11 mouse cellular contexts compared by ENCODE assay signal in genomic region chr3:56955098-56955798, GRCm38 (mm10).
A peak's percentile ranks its signal among the peaks of the same experiment; 100 is the strongest.
DNase-seq lines count a peak whose midpoint lies in the region; ATAC-seq lines count a peak whose summit lies in the region.
"Had no signal": no experiment of that assay in that cellular context is flagged by ENCODE, and none has a peak within 500 bp of the region (broad histone marks: within the 10 kb centered on the region; RNA-seq: fewer than 3 reads in every experiment).

No protein-coding gene starts in this region.

- H3K4me1 ChIP-seq in embryonic facial prominence, embryonic 10.5 days = peaks cover 5% of the 10 kb centered on the region
- H3K4me1 ChIP-seq in kidney, embryonic 15.5 days = 0 out of 2 replicates have a peak, but pooled peaks cover 9% of the 10 kb centered on the region
- peaks cover 9% of the 10 kb centered on the region for H3K4me1 ChIP-seq in midbrain, embryonic 16.5 days (ENCODE audit: control insufficient read depth, insufficient read depth, low read length)
- H3K4me1 ChIP-seq: limb, embryonic 15.5 days had no signal

- no peaks in the 10 kb centered on the region for H3K27me3 ChIP-seq in embryonic facial prominence, embryonic 10.5 days (replicated peaks; ENCODE audit: low read depth, poor library complexity, severe bottlenecking)
- H3K27me3 ChIP-seq in kidney, embryonic 15.5 days = no peaks in the 10 kb centered on the region
- no peaks in the 10 kb centered on the region for H3K27me3 ChIP-seq in midbrain, embryonic 16.5 days (ENCODE audit: control insufficient read depth, insufficient read depth, low read depth, low read length)
- H3K27me3 ChIP-seq: limb, embryonic 15.5 days had no signal

- peak; percentile 89 for ATAC-seq in kidney, embryonic 15.5 days (replicated peaks; ENCODE audit: low FRiP score)
- ATAC-seq in midbrain, embryonic 16.5 days = peak; percentile 80
- ATAC-seq: inflammation-experienced regulatory T-cells, adult 6 months had no signal

- H3K9me3 ChIP-seq in embryonic facial prominence, embryonic 10.5 days = no peaks in the 10 kb centered on the region
- no peaks in the 10 kb centered on the region for H3K9me3 ChIP-seq in kidney, embryonic 15.5 days (replicated peaks)
- no peaks in the 10 kb centered on the region for H3K9me3 ChIP-seq in midbrain, embryonic 16.5 days (replicated peaks; ENCODE audit: control insufficient read depth, low read length, poor library complexity, severe bottlenecking)
- H3K9me3 ChIP-seq: limb, embryonic 15.5 days had no signal

- 57% methylated on average over 7 of the region's 7 CpGs for WGBS in embryonic facial prominence, embryonic 10.5 days
- WGBS in kidney, embryonic 15.5 days = 49% methylated on average over 7 of the region's 7 CpGs
- WGBS in midbrain, embryonic 16.5 days = 19% methylated on average over 7 of the region's 7 CpGs

- no peak overlapping the region for H3K4me3 ChIP-seq in embryonic facial prominence, embryonic 10.5 days
- H3K4me3 ChIP-seq in kidney, embryonic 15.5 days (replicated peaks) = no peak overlapping the region
- H3K4me3 ChIP-seq in midbrain, embryonic 16.5 days (ENCODE audit: low read depth, low read length) = no peak overlapping the region
- H3K4me3 ChIP-seq: limb, embryonic 15.5 days had no signal

- H3K9ac ChIP-seq in kidney, embryonic 15.5 days = no peak overlapping the region
- H3K9ac ChIP-seq in midbrain, embryonic 16.5 days (ENCODE audit: low read depth, low read length) = no peak overlapping the region; the same call in 1 of the 2 replicates
- H3K9ac ChIP-seq: limb, embryonic 15.5 days had no signal

- H3K36me3 ChIP-seq in embryonic facial prominence, embryonic 10.5 days (replicated peaks) = no peaks in the 10 kb centered on the region
- H3K36me3 ChIP-seq in kidney, embryonic 15.5 days = no peaks in the 10 kb centered on the region
- no peaks in the 10 kb centered on the region for H3K36me3 ChIP-seq in midbrain, embryonic 16.5 days (ENCODE audit: control insufficient read depth, insufficient read depth, low read length)
- H3K36me3 ChIP-seq: limb, embryonic 15.5 days had no signal

- no peak overlapping the region for H3K4me2 ChIP-seq in kidney, embryonic 15.5 days
- no peak overlapping the region for H3K4me2 ChIP-seq in midbrain, embryonic 16.5 days (ENCODE audit: low read length)
- H3K4me2 ChIP-seq: limb, embryonic 15.5 days had no signal

- peak; percentile 11 for DNase-seq in embryonic facial prominence, embryonic 10.5 days (ENCODE audit: low spot score)
- peak; percentile 68 for DNase-seq in forelimb bud, embryonic 11.5 days (ENCODE audit: low read depth, low spot score)
- no peak for DNase-seq in urinary bladder, adult 2 months (ENCODE audit: low spot score)
- DNase-seq in urinary bladder, postnatal 25 days (ENCODE audit: low spot score) = no peak
- no peak for DNase-seq in gastrocnemius, postnatal 10 days
- DNase-seq: cerebellum, postnatal 14 days; gastrocnemius, postnatal 25 days had no signal

- H3K27ac ChIP-seq in embryonic facial prominence, embryonic 10.5 days (replicated peaks) = no peak overlapping the region
- peak overlapping the region; percentile 66 for H3K27ac ChIP-seq in kidney, embryonic 15.5 days
- peak overlapping the region; percentile 63 for H3K27ac ChIP-seq in midbrain, embryonic 16.5 days (ENCODE audit: low read length)
- H3K27ac ChIP-seq: limb, embryonic 15.5 days had no signal

Comparison
In these comparisons a context has a peak if more than half of its experiments do, and no peak if none do; other contexts are left out.
1. DNase-seq: peak in embryonic facial prominence, embryonic 10.5 days (single experiment) and forelimb bud, embryonic 11.5 days (single experiment); none in urinary bladder, adult 2 months (single experiment), urinary bladder, postnatal 25 days (single experiment) and gastrocnemius, postnatal 10 days (single experiment).